Mouse (Mus musculus) liver, embryonic 15.5 days (tissue): Measurements from ENCODE around the gene Mef2d. TPM values are rescaled to one million over a fixed set of nuclear protein-coding genes. Genes with fewer than 3 reads are reported as not detected.

Experiments
- ATAC-seq: fragments of 200-750 bp; cut with Nextera tagmentation; 2 replicates; pipeline ENCODE4 v1.8.0; 2017; ENCODE audit warnings: moderate number of reproducible peaks, mild to moderate bottlenecking, moderate library complexity; ENCODE audit not compliant: insufficient read depth
- H3K27ac ChIP-seq: fragments of 300-500 bp; sonication (generic); replicated peaks from 2 replicates; pipeline ENCODE4 v1.5.1; 2015; ENCODE audit warnings: mild to moderate bottlenecking, inconsistent platforms
- H3K27me3 ChIP-seq: fragments of 300-500 bp; sonication (generic); 2 replicates; pipeline ENCODE4 v1.6.1; 2015; ENCODE audit warnings: mild to moderate bottlenecking, inconsistent platforms
- H3K36me3 ChIP-seq: fragments of 300-500 bp; sonication (generic); replicated peaks from 2 replicates; pipeline ENCODE4 v1.6.1; 2015; ENCODE audit warnings: moderate library complexity, mild to moderate bottlenecking, inconsistent platforms
- H3K4me1 ChIP-seq: fragments of 300-500 bp; sonication (generic); replicated peaks from 2 replicates; pipeline ENCODE4 v1.6.1; 2015; ENCODE audit warnings: inconsistent platforms
- H3K4me2 ChIP-seq: fragments of 300-500 bp; sonication (generic); 2 replicates; pipeline ENCODE4 v1.6.1; 2015; ENCODE audit warnings: moderate library complexity, mild to moderate bottlenecking, inconsistent platforms
- H3K4me3 ChIP-seq: fragments of 300-500 bp; sonication (generic); replicated peaks from 2 replicates; pipeline ENCODE4 v1.5.1; 2015; ENCODE audit warnings: mild to moderate bottlenecking, inconsistent platforms
- H3K9ac ChIP-seq: fragments of 300-500 bp; sonication (generic); 2 replicates; pipeline ENCODE4 v1.6.1; 2015; ENCODE audit warnings: moderate library complexity, mild to moderate bottlenecking, inconsistent platforms
- H3K9me3 ChIP-seq: fragments of 300-500 bp; sonication (generic); replicated peaks from 2 replicates; pipeline ENCODE4 v1.6.1; 2016; ENCODE audit warnings: inconsistent platforms
- WGBS: fragments of 180-500 bp; shearing (Covaris S2); methylation state at CpG from one replicate; pipeline ENCODE4 v1.1.7; 2015; ENCODE audit warnings: mixed read lengths; ENCODE audit not compliant: insufficient replicate concordance; 5-methylcytosine and 5-hydroxymethylcytosine counted together
- polyA plus RNA-seq: library from polyadenylated mRNA; unstranded; fragments of >200 nt; fragmentation: Nextera tagmentation; extraction: Ambion mirVana; gene quantifications from 2 replicates; pipeline ENCODE4 v1.2.1, GENCODE M21; 2015

Gene Mef2d
- polyA plus RNA-seq, 1 experiment from 2014 or later = 6.8 TPM

GRCm38 (mm10) chr3:88144648-88145410 lies 2.7 kb downstream of the Mef2d start:
- H3K4me3 ChIP-seq = peak overlapping the region; percentile 80
- peak overlapping the region; percentile 96 for H3K27ac ChIP-seq
- H3K27me3 ChIP-seq = peaks cover 12% of the 10 kb centered on the region; the same call in 1 of the 2 replicates
- peak overlapping the region; percentile 98 for H3K4me2 ChIP-seq
- H3K9ac ChIP-seq = peak overlapping the region; percentile 80
- H3K36me3 ChIP-seq = no peaks in the 10 kb centered on the region
- peaks cover 97% of the 10 kb centered on the region for H3K4me1 ChIP-seq
- 60% methylated on average over 6 of the region's 6 CpGs for WGBS
- ATAC-seq = no peak
- H3K9me3 ChIP-seq = no peaks in the 10 kb centered on the region

GRCm38 (mm10) chr3:88145411-88145782 lies 3.2 kb downstream of the Mef2d start:
- Histone ChIP-seq H3K9me3 (no peaks in the 10 kb centered on the region), H3K27ac (peak overlapping the region; percentile 96), H3K4me1 (peaks cover 97% of the 10 kb centered on the region), H3K36me3 (no peaks in the 10 kb centered on the region), H3K4me3 (peak overlapping the region; percentile 80), H3K9ac (0 out of 2 replicates have a peak overlapping the region, but pooled peaks have one; percentile 25), H3K27me3 (peaks cover 7% of the 10 kb centered on the region; the same call in 1 of the 2 replicates), H3K4me2 (peak overlapping the region; percentile 98)
- no peak for ATAC-seq
- WGBS = 22% methylated on average over 4 of the region's 4 CpGs

DNA sequence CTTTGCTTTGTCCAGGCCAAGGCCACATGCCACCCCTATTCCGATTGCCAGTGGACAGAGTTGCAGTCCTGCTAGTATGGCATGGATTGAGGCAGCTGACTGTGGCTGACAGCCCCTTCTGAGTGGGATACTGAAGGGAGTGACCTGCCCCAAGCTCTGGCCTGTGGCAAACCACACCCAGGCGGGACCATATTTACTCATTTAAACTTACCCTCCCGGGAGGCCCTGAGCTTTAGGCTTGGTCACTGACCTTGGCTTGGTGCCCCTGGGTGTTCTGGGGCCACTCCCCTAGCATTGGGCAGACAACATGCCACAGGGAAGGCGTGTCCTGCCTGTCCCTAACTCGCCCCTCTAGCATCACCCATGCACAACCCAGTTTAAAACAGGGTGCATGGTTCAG lies 3.8 kb downstream of the Mef2d start:
- Histone ChIP-seq H3K4me3 (peak overlapping the region; percentile 80), H3K9me3 (no peaks in the 10 kb centered on the region), H3K4me1 (peaks cover 97% of the 10 kb centered on the region), H3K4me2 (peak overlapping the region; percentile 98), H3K36me3 (no peaks in the 10 kb centered on the region), H3K27ac (peak overlapping the region; percentile 96), H3K9ac (peak overlapping the region; percentile 25; the same call in 1 of the 2 replicates), H3K27me3 (0 out of 2 replicates have a peak, but pooled peaks cover 2% of the 10 kb centered on the region)
- ATAC-seq = no peak
- 25% methylated on average over 5 of the region's 5 CpGs for WGBS

GRCm38 (mm10) chr3:88146376-88147112 lies 4.4 kb downstream of the Mef2d start:
- H3K36me3 ChIP-seq = no peaks in the 10 kb centered on the region
- no peak for ATAC-seq
- peaks cover 97% of the 10 kb centered on the region for H3K4me1 ChIP-seq
- no peaks in the 10 kb centered on the region for H3K9me3 ChIP-seq
- H3K27me3 ChIP-seq = no peaks in the 10 kb centered on the region
- peak overlapping the region; percentile 98 for H3K4me2 ChIP-seq
- 27% methylated on average over 5 of the region's 5 CpGs for WGBS
- H3K4me3 ChIP-seq = no peak overlapping the region
- H3K9ac ChIP-seq = peak overlapping the region; percentile 25; the same call in 1 of the 2 replicates
- peak overlapping the region; percentile 96 for H3K27ac ChIP-seq

DNA sequence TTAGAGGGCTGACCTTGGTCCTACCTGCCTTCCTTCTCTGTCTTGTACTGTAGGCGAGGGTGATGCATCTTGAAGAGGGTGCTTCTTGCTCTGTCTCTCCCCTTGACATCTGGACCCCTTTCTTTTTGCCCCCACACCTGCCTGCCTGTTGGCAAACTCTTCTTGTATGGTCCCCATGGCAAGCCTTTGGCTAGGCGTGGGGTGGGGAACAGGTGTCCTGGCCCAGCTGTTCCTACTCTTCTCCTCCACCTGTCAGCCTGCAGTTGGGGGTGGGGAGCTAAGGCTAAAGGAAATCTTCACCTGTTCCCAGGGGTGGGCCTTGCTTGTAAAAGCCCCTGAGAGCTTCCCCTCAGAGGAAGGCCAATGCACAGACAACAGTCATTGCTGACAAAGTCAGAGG lies 5.3 kb downstream of the Mef2d start:
- H3K27me3 ChIP-seq = no peaks in the 10 kb centered on the region
- peak overlapping the region; percentile 23; the same call in 1 of the 2 replicates for H3K4me2 ChIP-seq
- 51% methylated on average over 2 of the region's 2 CpGs for WGBS
- H3K27ac ChIP-seq = peak overlapping the region; percentile 96; the same call in 1 of the 2 replicates
- H3K4me3 ChIP-seq = no peak overlapping the region
- no peak overlapping the region for H3K9ac ChIP-seq
- peaks cover 99% of the 10 kb centered on the region for H3K4me1 ChIP-seq
- H3K9me3 ChIP-seq = no peaks in the 10 kb centered on the region
- no peaks in the 10 kb centered on the region for H3K36me3 ChIP-seq
- no peak for ATAC-seq

DNA sequence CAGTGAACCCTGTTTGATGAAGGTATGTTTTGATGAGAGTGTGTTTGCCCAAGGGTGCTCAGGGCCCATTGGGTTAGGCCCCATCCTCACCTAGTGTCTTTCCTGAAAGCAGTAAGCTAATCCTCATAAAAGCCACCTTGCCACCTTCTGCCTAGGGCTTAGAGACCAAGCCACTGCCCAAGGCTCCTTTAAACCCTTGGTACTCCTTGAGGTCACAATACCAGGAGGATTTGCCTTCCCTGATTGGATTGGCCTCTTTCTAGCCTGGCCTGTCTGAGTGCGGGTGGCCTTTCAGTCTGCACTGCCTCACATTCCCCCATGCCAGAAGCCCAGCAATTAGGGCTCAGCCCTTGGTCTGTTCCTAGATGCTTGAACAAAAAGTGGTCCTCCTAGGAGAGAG lies 5.7 kb downstream of the Mef2d start:
- WGBS = 61% methylated on average over 1 of the region's 1 CpGs
- no peak for ATAC-seq
- Histone ChIP-seq H3K9me3 (no peaks in the 10 kb centered on the region), H3K4me1 (peaks cover 95% of the 10 kb centered on the region), H3K9ac (no peak overlapping the region), H3K4me2 (peak overlapping the region; percentile 23; the same call in 1 of the 2 replicates), H3K4me3 (no peak overlapping the region), H3K36me3 (no peaks in the 10 kb centered on the region), H3K27me3 (no peaks in the 10 kb centered on the region), H3K27ac (peak overlapping the region; percentile 96)

- Histone ChIP-seq H3K4me3 (no peak overlapping the region), H3K4me1 (peaks cover 90% of the 10 kb centered on the region), H3K36me3 (no peaks in the 10 kb centered on the region), H3K4me2 (peak overlapping the region; percentile 27; the same call in 1 of the 2 replicates), H3K9ac (no peak overlapping the region), H3K9me3 (no peaks in the 10 kb centered on the region), H3K27me3 (no peaks in the 10 kb centered on the region), H3K27ac (peak overlapping the region; percentile 96)
- WGBS = 53% methylated on average over 5 of the region's 5 CpGs
- ATAC-seq = no peak
Observed at GRCm38 (mm10) chr3:88148354-88148753, 6.2 kb downstream of the Mef2d start.

- WGBS = 35% methylated on average over 4 of the region's 4 CpGs
- H3K9me3 ChIP-seq = no peaks in the 10 kb centered on the region
- H3K9ac ChIP-seq = no peak overlapping the region
- H3K27ac ChIP-seq = peak overlapping the region; percentile 96
- H3K27me3 ChIP-seq = no peaks in the 10 kb centered on the region
- H3K4me1 ChIP-seq = peaks cover 84% of the 10 kb centered on the region
- no peak overlapping the region for H3K4me3 ChIP-seq
- H3K36me3 ChIP-seq = no peaks in the 10 kb centered on the region
- peak; percentile 22; the same call in 1 of the 2 replicates for ATAC-seq
- peak overlapping the region; percentile 43 for H3K4me2 ChIP-seq
Observed at GRCm38 (mm10) chr3:88148776-88149509, 6.8 kb downstream of the Mef2d start.

DNA sequence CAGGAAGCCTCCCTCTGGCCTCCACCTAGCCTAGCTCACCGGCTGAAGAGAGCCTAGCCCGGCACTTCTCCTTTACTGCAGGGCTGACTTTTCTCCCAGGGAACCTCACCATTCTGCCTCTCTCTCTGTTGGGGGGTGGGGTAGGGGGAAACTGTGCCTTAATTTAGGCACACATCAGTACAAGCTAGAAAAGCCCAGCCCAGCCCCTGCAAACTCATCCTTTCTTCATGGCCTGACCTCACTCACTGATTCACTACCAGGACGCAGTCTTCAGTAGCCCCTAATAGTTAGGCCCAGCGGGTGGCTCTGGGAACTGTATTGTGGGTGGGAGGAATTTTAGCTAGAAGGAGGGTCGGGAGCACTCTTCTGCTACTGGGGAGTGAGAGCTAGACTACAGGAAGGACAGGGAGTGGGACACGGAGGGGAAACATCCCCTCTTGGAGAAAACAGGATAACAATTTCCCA lies 7.4 kb downstream of the Mef2d start:
- H3K27ac ChIP-seq = peak overlapping the region; percentile 96
- 39% methylated on average over 6 of the region's 6 CpGs for WGBS
- H3K9me3 ChIP-seq = no peaks in the 10 kb centered on the region
- ATAC-seq = no peak
- no peaks in the 10 kb centered on the region for H3K36me3 ChIP-seq
- no peaks in the 10 kb centered on the region for H3K27me3 ChIP-seq
- H3K4me1 ChIP-seq = peaks cover 78% of the 10 kb centered on the region
- H3K4me2 ChIP-seq = peak overlapping the region; percentile 43
- H3K4me3 ChIP-seq = no peak overlapping the region
- H3K9ac ChIP-seq = no peak overlapping the region

DNA sequence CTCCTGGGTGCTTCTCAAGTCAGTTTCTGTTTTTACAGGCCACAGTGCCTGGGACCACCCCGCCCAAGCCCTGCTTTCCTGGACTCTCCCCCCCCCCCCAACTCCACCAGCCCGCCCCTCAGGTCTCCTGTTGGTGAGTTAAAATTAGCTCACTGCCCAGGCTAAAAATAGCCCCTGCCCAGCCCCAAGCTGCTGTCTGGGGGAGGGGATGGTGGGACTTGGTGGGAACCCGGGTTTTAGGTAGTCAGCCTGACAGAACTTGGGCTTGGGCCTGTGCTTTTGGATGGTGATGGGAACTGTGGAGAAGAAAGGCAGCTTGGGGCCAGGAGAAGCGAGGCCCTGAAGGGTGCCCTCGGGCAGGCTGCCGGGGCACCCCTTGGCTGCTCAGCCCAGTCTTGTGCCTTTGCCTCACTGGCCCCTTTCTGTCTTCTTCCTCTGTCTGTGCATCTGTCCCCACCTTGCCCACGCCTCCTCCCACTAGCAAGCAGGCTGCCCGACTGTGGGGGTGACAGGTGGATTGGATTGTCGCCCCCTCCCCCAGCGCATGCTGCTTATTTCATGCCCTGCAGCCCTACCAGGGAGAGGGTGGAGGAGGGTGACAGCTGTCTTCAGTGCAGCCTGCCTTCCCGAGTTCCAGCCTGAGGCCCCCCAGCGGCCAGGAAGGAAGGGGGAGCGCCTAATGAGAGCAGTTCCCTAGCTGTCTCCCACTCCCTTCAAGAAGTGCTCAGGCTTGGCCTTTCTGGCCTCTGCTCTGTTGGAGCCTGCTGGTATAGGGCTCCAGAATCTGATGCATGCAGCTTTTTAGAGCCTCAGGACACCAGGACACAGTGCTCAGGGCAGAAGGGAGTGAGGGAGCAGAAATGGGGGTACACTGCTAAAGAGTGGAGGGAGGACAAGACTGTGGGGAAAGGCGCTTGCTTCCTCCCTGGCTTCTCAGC lies 8.2 kb downstream of the Mef2d start:
- Histone ChIP-seq H3K27me3 (no peaks in the 10 kb centered on the region), H3K9ac (peak overlapping the region; percentile 39; the same call in 1 of the 2 replicates), H3K36me3 (0 out of 2 replicates have a peak, but pooled peaks cover 3% of the 10 kb centered on the region), H3K4me3 (no peak overlapping the region; the same call in 1 of the 2 replicates), H3K27ac (peak overlapping the region; percentile 96), H3K4me1 (peaks cover 70% of the 10 kb centered on the region), H3K9me3 (no peaks in the 10 kb centered on the region), H3K4me2 (peak overlapping the region; percentile 43)
- ATAC-seq = no peak
- WGBS = 33% methylated on average over 14 of the region's 14 CpGs
